Mouse (Mus musculus): ENCODE data around the gene Glrx. TPM values are rescaled to one million over a fixed set of nuclear protein-coding genes. Genes with fewer than 3 reads are reported as not detected.
"Not testable (repeated sequence)": the region's sequence is repeated elsewhere in the genome, so short reads cannot be mapped to it uniquely, and the experiment has no call there.

Glrx gene
- polyA plus RNA-seq, 1 experiment: 11.9 TPM

- no peak for TF ChIP-seq POLR2A (IDR thresholded peaks at IDR 0.05; ENCODE audit: insufficient read depth, low read length)
- TF ChIP-seq EP300 (IDR thresholded peaks at IDR 0.05; ENCODE audit: insufficient read depth, low read depth, low read length): no peak
- TF ChIP-seq CTCF (IDR thresholded peaks at IDR 0.05; ENCODE audit: low read depth, low read length): no peak
Observed at GRCm38 (mm10) chr13:75819898-75820297, 19.8 kb upstream of the Glrx start.

GRCm38 (mm10) chr13:75822366-75822765 lies 17.3 kb upstream of the Glrx start:
- H3K27ac ChIP-seq (ENCODE audit: insufficient read depth, low read length); H3K4me3 ChIP-seq (ENCODE audit: low read depth, low read length); H3K27me3 ChIP-seq (ENCODE audit: control insufficient read depth, insufficient read depth, low read length, poor library complexity, severe bottlenecking); H3K36me3 ChIP-seq (ENCODE audit: control insufficient read depth, insufficient read depth, low read length, poor library complexity, severe bottlenecking); H3K4me1 ChIP-seq (ENCODE audit: control insufficient read depth, insufficient read depth, low read length); H3K9ac ChIP-seq (ENCODE audit: low read depth, poor library complexity, severe bottlenecking): not testable (repeated sequence)
- H3K9me3 ChIP-seq (replicated peaks; ENCODE audit: control insufficient read depth, insufficient read depth, low read length, poor library complexity, severe bottlenecking): peaks cover 18% of the 10 kb centered on the region

More at GRCm38 (mm10) chr13:75819898-75820297, 19.8 kb upstream of the Glrx start:
- Histone ChIP-seq H3K9ac (ENCODE audit: low read depth, poor library complexity, severe bottlenecking) (no peak overlapping the region), H3K27me3 (ENCODE audit: control insufficient read depth, insufficient read depth, low read length, poor library complexity, severe bottlenecking) (no peaks in the 10 kb centered on the region), H3K9me3 (replicated peaks; ENCODE audit: control insufficient read depth, insufficient read depth, low read length, poor library complexity, severe bottlenecking) (peaks cover 10% of the 10 kb centered on the region), H3K4me1 (ENCODE audit: control insufficient read depth, insufficient read depth, low read length) (no peaks in the 10 kb centered on the region), H3K36me3 (ENCODE audit: control insufficient read depth, insufficient read depth, low read length, poor library complexity, severe bottlenecking) (no peaks in the 10 kb centered on the region), H3K4me3 (ENCODE audit: low read depth, low read length) (no peak overlapping the region), H3K27ac (ENCODE audit: insufficient read depth, low read length) (no peak overlapping the region)

GRCm38 (mm10) chr13:75823201-75823600 lies 16.5 kb upstream of the Glrx start:
- Histone ChIP-seq H3K9ac (ENCODE audit: low read depth, poor library complexity, severe bottlenecking) (no peak overlapping the region), H3K27ac (ENCODE audit: insufficient read depth, low read length) (no peak overlapping the region), H3K9me3 (replicated peaks; ENCODE audit: control insufficient read depth, insufficient read depth, low read length, poor library complexity, severe bottlenecking) (peaks cover 18% of the 10 kb centered on the region), H3K36me3 (ENCODE audit: control insufficient read depth, insufficient read depth, low read length, poor library complexity, severe bottlenecking) (no peaks in the 10 kb centered on the region), H3K4me1 (ENCODE audit: control insufficient read depth, insufficient read depth, low read length) (no peaks in the 10 kb centered on the region), H3K27me3 (ENCODE audit: control insufficient read depth, insufficient read depth, low read length, poor library complexity, severe bottlenecking) (no peaks in the 10 kb centered on the region), H3K4me3 (ENCODE audit: low read depth, low read length) (no peak overlapping the region)
- no peak for TF ChIP-seq POLR2A (IDR thresholded peaks at IDR 0.05; ENCODE audit: insufficient read depth, low read length)
- TF ChIP-seq EP300 (IDR thresholded peaks at IDR 0.05; ENCODE audit: insufficient read depth, low read depth, low read length): no peak
- no peak for TF ChIP-seq CTCF (IDR thresholded peaks at IDR 0.05; ENCODE audit: low read depth, low read length)

GRCm38 (mm10) chr13:75824611-75825319 lies 14.9 kb upstream of the Glrx start:
- Histone ChIP-seq H3K9ac (ENCODE audit: low read depth, poor library complexity, severe bottlenecking) (no peak overlapping the region), H3K4me1 (ENCODE audit: control insufficient read depth, insufficient read depth, low read length) (no peaks in the 10 kb centered on the region), H3K27ac (ENCODE audit: insufficient read depth, low read length) (no peak overlapping the region), H3K4me3 (ENCODE audit: low read depth, low read length) (no peak overlapping the region), H3K27me3 (ENCODE audit: control insufficient read depth, insufficient read depth, low read length, poor library complexity, severe bottlenecking) (no peaks in the 10 kb centered on the region), H3K9me3 (replicated peaks; ENCODE audit: control insufficient read depth, insufficient read depth, low read length, poor library complexity, severe bottlenecking) (peaks cover 22% of the 10 kb centered on the region), H3K36me3 (ENCODE audit: control insufficient read depth, insufficient read depth, low read length, poor library complexity, severe bottlenecking) (no peaks in the 10 kb centered on the region)
- TF ChIP-seq CTCF (IDR thresholded peaks at IDR 0.05; ENCODE audit: low read depth, low read length) (no peak), POLR2A (IDR thresholded peaks at IDR 0.05; ENCODE audit: insufficient read depth, low read length) (no peak), EP300 (IDR thresholded peaks at IDR 0.05; ENCODE audit: insufficient read depth, low read depth, low read length) (no peak)

- Histone ChIP-seq H3K4me3 (ENCODE audit: low read depth, low read length) (no peak overlapping the region), H3K36me3 (ENCODE audit: control insufficient read depth, insufficient read depth, low read length, poor library complexity, severe bottlenecking) (no peaks in the 10 kb centered on the region), H3K4me1 (ENCODE audit: control insufficient read depth, insufficient read depth, low read length) (no peaks in the 10 kb centered on the region), H3K9me3 (replicated peaks; ENCODE audit: control insufficient read depth, insufficient read depth, low read length, poor library complexity, severe bottlenecking) (peaks cover 24% of the 10 kb centered on the region), H3K9ac (ENCODE audit: low read depth, poor library complexity, severe bottlenecking) (no peak overlapping the region), H3K27ac (ENCODE audit: insufficient read depth, low read length) (no peak overlapping the region), H3K27me3 (ENCODE audit: control insufficient read depth, insufficient read depth, low read length, poor library complexity, severe bottlenecking) (no peaks in the 10 kb centered on the region)
- TF ChIP-seq POLR2A (IDR thresholded peaks at IDR 0.05; ENCODE audit: insufficient read depth, low read length) (no peak), CTCF (IDR thresholded peaks at IDR 0.05; ENCODE audit: low read depth, low read length) (no peak), EP300 (IDR thresholded peaks at IDR 0.05; ENCODE audit: insufficient read depth, low read depth, low read length) (no peak)
Observed at GRCm38 (mm10) chr13:75825388-75825787, 14.3 kb upstream of the Glrx start.

- TF ChIP-seq POLR2A (IDR thresholded peaks at IDR 0.05; ENCODE audit: insufficient read depth, low read length) (no peak), CTCF (IDR thresholded peaks at IDR 0.05; ENCODE audit: low read depth, low read length) (no peak), EP300 (IDR thresholded peaks at IDR 0.05; ENCODE audit: insufficient read depth, low read depth, low read length) (no peak)
- H3K27me3 ChIP-seq (ENCODE audit: control insufficient read depth, insufficient read depth, low read length, poor library complexity, severe bottlenecking): no peaks in the 10 kb centered on the region
Observed at GRCm38 (mm10) chr13:75830708-75831107, 9.0 kb upstream of the Glrx start.

More at GRCm38 (mm10) chr13:75830708-75831107, 9.0 kb upstream of the Glrx start:
- H3K9ac ChIP-seq (ENCODE audit: low read depth, poor library complexity, severe bottlenecking): no peak overlapping the region
- no peak overlapping the region for H3K27ac ChIP-seq (ENCODE audit: insufficient read depth, low read length)
- H3K9me3 ChIP-seq (replicated peaks; ENCODE audit: control insufficient read depth, insufficient read depth, low read length, poor library complexity, severe bottlenecking): peaks cover 9% of the 10 kb centered on the region
- H3K4me3 ChIP-seq (ENCODE audit: low read depth, low read length): no peak overlapping the region
- no peaks in the 10 kb centered on the region for H3K36me3 ChIP-seq (ENCODE audit: control insufficient read depth, insufficient read depth, low read length, poor library complexity, severe bottlenecking)
- H3K4me1 ChIP-seq (ENCODE audit: control insufficient read depth, insufficient read depth, low read length): peaks cover 3% of the 10 kb centered on the region

Measured in ES-Bruce4 (cell line).